Mouse (Mus musculus): Measurements from ENCODE around the gene Urad.

Urad gene

GRCm38 (mm10) chr5:147300917-147301780 is 21.1 kb downstream of the Urad start:
- no peak for DNase-seq (ENCODE audit: low spot score)

- no peak for DNase-seq (ENCODE audit: low spot score)
These were observed 22.3 kb downstream of the Urad start for GRCm38 (mm10) chr5:147300001-147300363.

GRCm38 (mm10) chr5:147299255-147300000 is 22.8 kb downstream of the Urad start:
- peak; percentile 64 for DNase-seq (ENCODE audit: low spot score)

- DNase-seq (ENCODE audit: low spot score), result no peak
These were observed 25.0 kb downstream of the Urad start for GRCm38 (mm10) chr5:147297249-147297648.

- DNase-seq (ENCODE audit: low spot score), result no peak
These were observed 28.1 kb downstream of the Urad start for GRCm38 (mm10) chr5:147294121-147294520.

- peak; percentile 97 for DNase-seq (ENCODE audit: low spot score)
These were observed 28.9 kb downstream of the Urad start for GRCm38 (mm10) chr5:147293127-147293910.

GRCm38 (mm10) chr5:147292506-147293120 is 29.6 kb downstream of the Urad start:
- DNase-seq (ENCODE audit: low spot score), result peak; percentile 68

- peak; percentile 67 for DNase-seq (ENCODE audit: low spot score)
These were observed 30.3 kb downstream of the Urad start for GRCm38 (mm10) chr5:147291764-147292505.

GRCm38 (mm10) chr5:147284365-147284764 is 37.9 kb downstream of the Urad start:
- no peak for DNase-seq (ENCODE audit: low spot score)

- DNase-seq (ENCODE audit: low spot score), result no peak
These were observed 44.7 kb downstream of the Urad start for GRCm38 (mm10) chr5:147277547-147277925.

- no peak for DNase-seq (ENCODE audit: low spot score)
These were observed 45.3 kb downstream of the Urad start for GRCm38 (mm10) chr5:147276701-147277546.

- DNase-seq (ENCODE audit: low spot score), result no peak
These were observed 46.5 kb downstream of the Urad start for GRCm38 (mm10) chr5:147275761-147276160.

GRCm38 (mm10) chr5:147274174-147275141 is 47.8 kb downstream of the Urad start:
- no peak for DNase-seq (ENCODE audit: low spot score)

- no peak for DNase-seq (ENCODE audit: low spot score)
These were observed 49.4 kb downstream of the Urad start for GRCm38 (mm10) chr5:147272808-147273345.

- no peak for DNase-seq (ENCODE audit: low spot score)
These were observed 50.0 kb downstream of the Urad start for GRCm38 (mm10) chr5:147272046-147272807.

GRCm38 (mm10) chr5:147270673-147271655 is 51.3 kb downstream of the Urad start:
- DNase-seq (ENCODE audit: low spot score), result no peak

Measured in adipocyte (in vitro differentiated cells).